Mouse (Mus musculus) heart, postnatal 0 days (tissue): ENCODE measurements at regions not wholly inside any gene's neighbourhood (a gene's known extent, or its start where the extent isn't known, plus 50 kb on each side); places are given as distances from the start of the nearest gene placed in this dataset.
A peak's percentile ranks its signal among the peaks of the same experiment; 100 is the strongest.

Source experiments
- ATAC-seq: fragments of 200-750 bp; cut with Nextera tagmentation; 2 replicates; pipeline ENCODE4 v1.8.0; 2017; ENCODE audit warnings: low read depth, moderate number of reproducible peaks, moderate library complexity; ENCODE audit not compliant: insufficient read depth
- DNase-seq: peaks from one replicate; pipeline ENCODE4 v3.0.0-alpha.2; 2016; ENCODE audit warnings: low spot score
- H3K27ac ChIP-seq: fragments of 300-500 bp; sonication (generic); 2 replicates; pipeline ENCODE4 v1.5.1; 2014; ENCODE audit warnings: low read depth, mild to moderate bottlenecking
- H3K27me3 ChIP-seq: fragments of 300-500 bp; sonication (generic); 2 replicates; pipeline ENCODE4 v1.6.1; 2014; ENCODE audit warnings: low read length, mixed read lengths; ENCODE audit not compliant: control insufficient read depth, insufficient read depth
- H3K36me3 ChIP-seq: fragments of 300-500 bp; sonication (generic); replicated peaks from 2 replicates; pipeline ENCODE4 v1.6.1; 2014; ENCODE audit warnings: low read length, mixed read lengths; ENCODE audit not compliant: control insufficient read depth, insufficient read depth
- H3K4me1 ChIP-seq: fragments of 300-500 bp; sonication (generic); 2 replicates; pipeline ENCODE4 v1.6.1; 2014; ENCODE audit warnings: antibody characterized with exemption; ENCODE audit not compliant: control insufficient read depth, insufficient read depth
- H3K4me2 ChIP-seq: fragments of 300-500 bp; sonication (generic); 2 replicates; pipeline ENCODE4 v1.6.1; 2014; ENCODE audit warnings: low read depth, mild to moderate bottlenecking, low read length, moderate library complexity
- H3K4me3 ChIP-seq: fragments of 300-500 bp; sonication (generic); 2 replicates; pipeline ENCODE4 v1.5.1; 2014; ENCODE audit warnings: low read depth, low read length
- H3K9ac ChIP-seq: fragments of 300-500 bp; sonication (generic); replicated peaks from 2 replicates; pipeline ENCODE4 v1.6.1; 2014; ENCODE audit warnings: low read depth, low read length, mixed read lengths
- H3K9me3 ChIP-seq: fragments of 300-500 bp; sonication (generic); replicated peaks from 2 replicates; pipeline ENCODE4 v1.6.1; 2016; ENCODE audit warnings: low read length; ENCODE audit not compliant: control insufficient read depth
- CTCF ChIP-seq: IDR thresholded peaks from 2 replicates; pipeline ENCODE4 v1.5.1; 2016; ENCODE audit warnings: antibody characterized with exemption, control low read depth, low read depth
- EP300 ChIP-seq: IDR thresholded peaks from 2 replicates; pipeline ENCODE4 v1.6.1; 2016; ENCODE audit warnings: antibody characterized with exemption, low read depth
- WGBS: fragments of 180-500 bp; shearing (Covaris S2); extraction: QIAGEN DNeasy Blood & Tissue Kit; methylation state at CpG from one replicate; pipeline ENCODE4 v1.1.7; 2014; 5-methylcytosine and 5-hydroxymethylcytosine counted together

DNA sequence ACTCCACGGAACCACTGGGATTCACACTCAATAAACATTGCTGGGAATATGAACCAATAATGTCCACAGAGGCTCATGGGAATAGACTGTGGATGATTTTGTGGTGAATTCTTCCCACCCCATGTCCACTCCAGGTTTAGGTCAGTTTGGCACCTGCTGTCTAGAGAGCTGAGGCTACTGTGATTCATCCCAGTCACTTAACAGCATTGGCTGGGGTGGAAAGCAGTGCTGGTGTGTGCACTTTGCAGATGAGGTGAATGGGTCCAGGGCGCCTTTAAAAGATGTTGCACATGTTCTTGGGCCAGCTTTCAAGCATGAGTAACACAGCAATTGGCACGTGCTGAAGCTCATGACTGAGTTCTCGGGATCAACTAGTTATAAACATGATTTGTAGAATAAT lies 176.7 kb downstream of the Fndc1 start:
- no peak overlapping the region for H3K9ac ChIP-seq
- H3K27ac ChIP-seq = no peak overlapping the region
- TF ChIP-seq CTCF = no peak
- TF ChIP-seq EP300 = no peak
- WGBS = 82% methylated on average over 4 of the region's 4 CpGs
- ATAC-seq = no peak
- no peak overlapping the region for H3K4me3 ChIP-seq
- H3K27me3 ChIP-seq = no peaks in the 10 kb centered on the region
- DNase-seq = no peak
- no peaks in the 10 kb centered on the region for H3K4me1 ChIP-seq
- no peak overlapping the region for H3K4me2 ChIP-seq
- H3K9me3 ChIP-seq = no peaks in the 10 kb centered on the region
- no peaks in the 10 kb centered on the region for H3K36me3 ChIP-seq

DNA sequence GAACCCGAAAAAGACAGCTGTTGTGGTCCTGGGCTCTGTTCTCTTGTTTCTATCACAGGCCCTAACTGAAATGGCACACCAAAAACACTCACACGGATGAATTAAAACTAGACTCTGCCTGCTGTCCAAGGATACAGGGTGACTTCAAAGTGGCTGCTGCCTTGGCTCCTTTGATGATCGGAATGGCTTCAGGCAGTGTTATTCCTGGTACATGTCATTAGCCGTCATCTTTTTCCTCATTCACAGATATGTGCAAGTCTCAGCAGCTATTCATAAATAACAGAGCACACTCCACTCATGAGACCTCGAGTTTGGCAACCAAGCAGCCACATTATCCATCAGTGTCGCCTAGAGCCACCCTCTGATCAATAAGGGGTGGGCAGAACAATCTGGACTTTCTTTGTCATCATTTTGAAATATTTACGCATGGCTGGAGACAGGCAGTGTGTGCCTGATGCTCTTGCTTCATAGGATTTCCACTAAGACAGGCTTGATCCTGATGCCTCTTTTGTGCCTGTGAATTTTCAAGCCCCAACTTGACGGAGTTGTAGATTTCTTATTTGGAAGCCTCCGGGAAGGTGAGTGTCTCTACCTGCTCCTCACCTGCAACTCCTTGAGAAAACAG lies 182.1 kb downstream of the Fndc1 start:
- H3K4me3 ChIP-seq = no peak overlapping the region
- H3K9me3 ChIP-seq = no peaks in the 10 kb centered on the region
- WGBS = 67% methylated on average over 9 of the region's 9 CpGs
- DNase-seq (no peak), ATAC-seq (no peak)
- H3K4me1 ChIP-seq = peaks cover 5% of the 10 kb centered on the region; the same call in 1 of the 2 replicates
- TF ChIP-seq CTCF (no peak), EP300 (no peak)
- H3K4me2 ChIP-seq = no peak overlapping the region
- no peak overlapping the region for H3K9ac ChIP-seq
- no peaks in the 10 kb centered on the region for H3K36me3 ChIP-seq
- no peak overlapping the region for H3K27ac ChIP-seq
- H3K27me3 ChIP-seq = no peaks in the 10 kb centered on the region

DNA sequence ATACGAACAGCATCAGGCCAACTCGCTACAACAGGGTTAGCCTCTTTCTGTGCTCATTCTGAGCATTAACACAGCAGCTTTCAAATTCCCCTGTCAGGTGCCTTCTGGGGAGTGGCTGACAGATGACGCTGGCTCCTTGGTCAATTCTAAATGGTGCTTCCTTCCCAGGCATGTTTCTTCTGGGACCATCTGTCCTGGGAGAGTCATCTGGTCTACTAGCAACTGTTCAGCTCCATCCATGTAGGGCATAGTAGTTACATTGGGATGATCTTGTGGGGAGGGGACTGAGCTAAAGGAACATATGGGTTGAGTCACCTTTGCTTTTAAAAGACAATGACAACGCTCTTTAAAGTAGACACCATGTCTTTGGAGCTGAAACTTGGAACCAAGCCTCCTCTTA lies 183.5 kb downstream of the Fndc1 start:
- no peak for TF ChIP-seq CTCF
- no peak for TF ChIP-seq EP300
- ATAC-seq = no peak
- H3K36me3 ChIP-seq = no peaks in the 10 kb centered on the region
- no peak overlapping the region for H3K4me2 ChIP-seq
- H3K9me3 ChIP-seq = no peaks in the 10 kb centered on the region
- no peaks in the 10 kb centered on the region for H3K27me3 ChIP-seq
- H3K4me1 ChIP-seq = peaks cover 5% of the 10 kb centered on the region; the same call in 1 of the 2 replicates
- 85% methylated on average over 4 of the region's 4 CpGs for WGBS
- no peak overlapping the region for H3K27ac ChIP-seq
- DNase-seq = no peak
- no peak overlapping the region for H3K4me3 ChIP-seq
- no peak overlapping the region for H3K9ac ChIP-seq

DNA sequence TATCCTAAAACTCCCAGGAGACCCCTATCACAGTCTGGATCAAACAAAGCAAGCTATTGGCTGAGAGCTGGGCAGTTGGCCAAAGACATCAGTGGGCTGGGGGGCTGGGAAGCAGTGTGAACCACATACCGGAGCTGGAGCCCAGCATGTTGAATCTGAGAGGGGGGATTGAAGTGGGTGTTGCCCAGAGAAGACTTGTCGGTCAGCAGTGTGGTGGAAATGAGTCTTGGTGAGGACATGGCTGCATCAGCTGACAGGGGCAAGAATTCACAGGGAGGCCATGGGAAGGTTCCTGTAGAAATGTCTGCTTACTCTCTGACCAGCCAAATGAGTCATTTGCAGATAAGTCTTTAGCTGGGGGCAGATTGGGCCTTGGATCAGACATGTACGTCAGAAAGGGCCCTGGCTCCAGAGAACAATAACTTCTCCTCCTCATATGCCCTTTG lies 184.6 kb downstream of the Fndc1 start:
- ATAC-seq = peak; percentile 85
- Histone ChIP-seq H3K9me3 (no peaks in the 10 kb centered on the region), H3K27me3 (no peaks in the 10 kb centered on the region), H3K4me3 (no peak overlapping the region), H3K9ac (no peak overlapping the region), H3K36me3 (no peaks in the 10 kb centered on the region), H3K4me1 (peaks cover 5% of the 10 kb centered on the region; the same call in 1 of the 2 replicates), H3K4me2 (no peak overlapping the region), H3K27ac (peak overlapping the region; percentile 57)
- DNase-seq = peak; percentile 75
- no peak for TF ChIP-seq EP300
- no peak for TF ChIP-seq CTCF
- WGBS = 9% methylated on average over 3 of the region's 3 CpGs

DNA sequence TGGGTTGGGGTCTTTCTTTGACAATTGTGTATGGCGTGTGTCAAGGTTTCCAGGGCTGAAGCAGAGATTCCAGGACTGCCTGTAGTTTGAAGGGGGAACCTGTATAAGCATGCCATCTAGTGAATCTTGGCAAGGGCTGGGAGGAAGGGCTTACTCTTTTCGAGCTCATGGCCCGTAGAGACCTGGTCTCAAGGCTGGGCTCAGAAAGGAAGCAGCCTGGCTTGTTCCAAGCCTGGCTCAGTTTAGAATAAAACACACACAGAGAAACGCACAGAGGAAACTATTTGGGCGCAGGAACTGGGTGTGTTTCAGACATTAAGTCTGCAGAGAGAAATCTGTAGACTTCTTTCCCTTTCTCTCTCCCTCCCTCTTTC lies 192.8 kb downstream of the Fndc1 start:
- peak overlapping the region; percentile 12 for H3K4me2 ChIP-seq
- no peaks in the 10 kb centered on the region for H3K36me3 ChIP-seq
- no peak overlapping the region for H3K4me3 ChIP-seq
- no peak overlapping the region for H3K9ac ChIP-seq
- WGBS = 38% methylated on average over 5 of the region's 5 CpGs
- 0 out of 2 replicates have a peak, but pooled peaks cover 6% of the 10 kb centered on the region for H3K4me1 ChIP-seq
- no peak for DNase-seq
- TF ChIP-seq EP300 (no peak), CTCF (no peak)
- peaks cover 5% of the 10 kb centered on the region; the same call in 1 of the 2 replicates for H3K9me3 ChIP-seq
- peak; percentile 51 for ATAC-seq
- peak overlapping the region; percentile 65 for H3K27ac ChIP-seq
- H3K27me3 ChIP-seq = no peaks in the 10 kb centered on the region
